Comparison of ENCODE assay signal across 10 mouse cellular contexts in genomic region chr10:116653511-116653945, GRCm38 (mm10).
DNase-seq lines count a peak whose midpoint lies in the region; ATAC-seq and TF ChIP-seq lines count a peak whose summit lies in the region.
"Had no signal": no experiment of that assay in that cellular context is flagged by ENCODE, and none has a peak within 500 bp of the region (broad histone marks: within the 10 kb centered on the region; RNA-seq: fewer than 3 reads in every experiment).

No protein-coding gene starts in this region.

- peak; percentile 15 for DNase-seq in hindbrain, embryonic 11.5 days (ENCODE audit: low spot score)
- DNase-seq in hindbrain, embryonic 10.5 days (ENCODE audit: low spot score), result no peak
- peak; percentile 93 for DNase-seq in cerebellum, adult 11-12 months
- peak; percentile 83 to 94 for DNase-seq in layer of hippocampus, adult 18-20 months (ENCODE audit: low spot score in 2 of 2)
- DNase-seq in retina, postnatal 1 day, result peak; percentile 65
- no peak for DNase-seq in lung, adult 18-20 months
- DNase-seq in heart, embryonic 10.5 days (ENCODE audit: low spot score), result no peak
- no peak for DNase-seq in thymus, adult 2 months
- DNase-seq: heart, postnatal 36 days had no signal

- TF ChIP-seq POLR2A in thymus, adult 2 months (IDR thresholded peaks at IDR 0.05; ENCODE audit: control insufficient read depth, extremely low read depth, insufficient read depth, low read length, poor library complexity), result no peak

- H3K9ac ChIP-seq in hindbrain, embryonic 11.5 days (ENCODE audit: low read depth, low read length), result no peak overlapping the region
- H3K9ac ChIP-seq: stomach, embryonic 15.5 days had no signal

- H3K36me3 ChIP-seq in hindbrain, embryonic 11.5 days (ENCODE audit: control insufficient read depth, insufficient read depth, low read length), result no peaks in the 10 kb centered on the region
- no peaks in the 10 kb centered on the region for H3K36me3 ChIP-seq in hindbrain, embryonic 10.5 days
- H3K36me3 ChIP-seq in heart, embryonic 10.5 days, result no peaks in the 10 kb centered on the region
- no peaks in the 10 kb centered on the region for H3K36me3 ChIP-seq in thymus, adult 2 months (ENCODE audit: control insufficient read depth, insufficient read depth, low read length)
- H3K36me3 ChIP-seq: stomach, embryonic 15.5 days had no signal

- no peak for ATAC-seq in hindbrain, embryonic 11.5 days (ENCODE audit: low FRiP score)

- H3K4me3 ChIP-seq in hindbrain, embryonic 11.5 days (ENCODE audit: low read depth, low read length), result no peak overlapping the region
- H3K4me3 ChIP-seq in hindbrain, embryonic 10.5 days, result no peak overlapping the region
- H3K4me3 ChIP-seq in heart, embryonic 10.5 days, result no peak overlapping the region
- H3K4me3 ChIP-seq in thymus, adult 2 months (ENCODE audit: control insufficient read depth, insufficient read depth, low read length), result no peak overlapping the region
- H3K4me3 ChIP-seq: stomach, embryonic 15.5 days had no signal

- H3K27me3 ChIP-seq in hindbrain, embryonic 11.5 days (ENCODE audit: control insufficient read depth, insufficient read depth, low read length), result no peaks in the 10 kb centered on the region
- H3K27me3 ChIP-seq in hindbrain, embryonic 10.5 days (ENCODE audit: insufficient read depth, poor library complexity, severe bottlenecking), result no peaks in the 10 kb centered on the region
- H3K27me3 ChIP-seq in heart, embryonic 10.5 days (ENCODE audit: insufficient read depth, poor library complexity, severe bottlenecking), result no peaks in the 10 kb centered on the region
- no peaks in the 10 kb centered on the region for H3K27me3 ChIP-seq in thymus, adult 2 months (ENCODE audit: control insufficient read depth, insufficient read depth, low read length)
- H3K27me3 ChIP-seq: stomach, embryonic 15.5 days had no signal

- H3K4me1 ChIP-seq in hindbrain, embryonic 11.5 days (replicated peaks; ENCODE audit: control insufficient read depth, insufficient read depth, low read length), result no peaks in the 10 kb centered on the region
- H3K4me1 ChIP-seq in hindbrain, embryonic 10.5 days (replicated peaks), result no peaks in the 10 kb centered on the region
- no peaks in the 10 kb centered on the region for H3K4me1 ChIP-seq in heart, embryonic 10.5 days
- H3K4me1 ChIP-seq in thymus, adult 2 months (replicated peaks; ENCODE audit: control insufficient read depth, insufficient read depth, low read length), result peaks cover 2% of the 10 kb centered on the region; the same call in 1 of the 2 replicates
- H3K4me1 ChIP-seq: stomach, embryonic 15.5 days had no signal

- no peak overlapping the region for H3K27ac ChIP-seq in hindbrain, embryonic 11.5 days (ENCODE audit: low read depth, low read length)
- H3K27ac ChIP-seq in hindbrain, embryonic 10.5 days, result no peak overlapping the region
- no peak overlapping the region for H3K27ac ChIP-seq in heart, embryonic 10.5 days
- H3K27ac ChIP-seq in thymus, adult 2 months (ENCODE audit: control insufficient read depth, insufficient read depth, low read length), result no peak overlapping the region
- H3K27ac ChIP-seq: stomach, embryonic 15.5 days had no signal

- no peaks in the 10 kb centered on the region for H3K9me3 ChIP-seq in hindbrain, embryonic 11.5 days (ENCODE audit: control insufficient read depth, low read length)
- H3K9me3 ChIP-seq in hindbrain, embryonic 10.5 days, result no peaks in the 10 kb centered on the region
- H3K9me3 ChIP-seq in heart, embryonic 10.5 days, result no peaks in the 10 kb centered on the region
- H3K9me3 ChIP-seq: stomach, embryonic 15.5 days had no signal

- 83% methylated on average over 12 of the region's 12 CpGs for WGBS in hindbrain, embryonic 11.5 days
- 85% methylated on average over 12 of the region's 12 CpGs for WGBS in hindbrain, embryonic 10.5 days
- 87% methylated on average over 12 of the region's 12 CpGs for WGBS in heart, embryonic 10.5 days
- 91% methylated on average over 12 of the region's 12 CpGs for WGBS in thymus, adult 2 months

- TF ChIP-seq CTCF in thymus, adult 2 months (IDR thresholded peaks at IDR 0.05; ENCODE audit: borderline replicate concordance, control insufficient read depth, extremely low read depth, insufficient read depth, low read length, poor library complexity), result no peak

- H3K4me2 ChIP-seq in hindbrain, embryonic 11.5 days (replicated peaks; ENCODE audit: low read depth, low read length), result no peak overlapping the region
- H3K4me2 ChIP-seq: stomach, embryonic 15.5 days had no signal

Comparison
In these comparisons a context has a peak if more than half of its experiments do, and no peak if none do; other contexts are left out.
1. DNase-seq: peak in hindbrain, embryonic 11.5 days (single experiment), cerebellum, adult 11-12 months (single experiment), layer of hippocampus, adult 18-20 months (2 of 2) and retina, postnatal 1 day (single experiment); none in hindbrain, embryonic 10.5 days (single experiment), lung, adult 18-20 months (0 of 2), heart, embryonic 10.5 days (single experiment) and thymus, adult 2 months (single experiment).